In genomic region chr1:184065589-184066361, GRCm38 (mm10) we compare ENCODE assay signal across 1 mouse cellular context.
TF ChIP-seq lines count a peak whose summit lies in the region.

No protein-coding gene starts in this region.

TF ChIP-seq in CH12.LX, 34 proteins besides CTCF, POLR2A, EP300 and RAD21 (continued from another document):
- no peak for TF ChIP-seq ZMIZ1 (IDR thresholded peaks at IDR 0.05; ENCODE audit: low read depth, low read length)
- no peak for TF ChIP-seq USF2 (conservative IDR thresholded peaks at IDR 0.05; ENCODE audit: low read depth, low read length)
- TF ChIP-seq MAZ (IDR thresholded peaks at IDR 0.05; ENCODE audit: low read depth, low read length), result no peak
- TF ChIP-seq MYC (IDR thresholded peaks at IDR 0.05; ENCODE audit: low read depth, low read length), result no peak
- TF ChIP-seq MXI1 (IDR thresholded peaks at IDR 0.05; ENCODE audit: low read depth, low read length), result no peak
